Mouse (Mus musculus) spleen, adult 2 months (tissue): ENCODE measurements around the gene Plekhb2. TPM values are rescaled to one million over a fixed set of nuclear protein-coding genes. Genes with fewer than 3 reads are reported as not detected.
A peak's percentile ranks its signal among the peaks of the same experiment; 100 is the strongest.

Experiments used
- DNase-seq, 2 experiments: peaks; one replicate each; pipeline versions ENCODE4 v3.0.0 to v3.0.0-alpha.2; 2012 to 2021; ENCODE audit warnings: low spot score in 2 of 2, low read depth in 1 of 2
- H3K27ac ChIP-seq: fragments of 200-500 bp; 2 replicates; pipeline ENCODE4 v1.5.1; 2012; ENCODE audit warnings: low read length, inconsistent platforms; ENCODE audit not compliant: insufficient read depth
- H3K27me3 ChIP-seq: fragments of 200-500 bp; 2 replicates; pipeline ENCODE4 v1.6.1; 2012; ENCODE audit warnings: mild to moderate bottlenecking, moderate library complexity, low read length, inconsistent platforms; ENCODE audit not compliant: control insufficient read depth, insufficient read depth
- H3K36me3 ChIP-seq: fragments of 200-500 bp; 2 replicates; pipeline ENCODE4 v1.6.1; 2012; ENCODE audit warnings: mild to moderate bottlenecking, low read length, inconsistent platforms; ENCODE audit not compliant: control insufficient read depth, insufficient read depth
- H3K4me1 ChIP-seq: fragments of 200-500 bp; 2 replicates; pipeline ENCODE4 v1.6.1; 2011; ENCODE audit warnings: inconsistent platforms; ENCODE audit not compliant: control insufficient read depth, insufficient read depth, insufficient read length
- H3K4me3 ChIP-seq: fragments of 200-500 bp; 2 replicates; pipeline ENCODE4 v1.5.1; 2011; ENCODE audit warnings: mild to moderate bottlenecking, inconsistent platforms; ENCODE audit not compliant: insufficient read depth, insufficient read length; ENCODE audit errors: extremely low read depth
- CTCF ChIP-seq: fragments of 200-500 bp; IDR thresholded peaks from 2 replicates; pipeline ENCODE4 v1.5.1; 2011; ENCODE audit warnings: mild to moderate bottlenecking, inconsistent platforms; ENCODE audit not compliant: insufficient read depth, insufficient read length, insufficient replicate concordance; ENCODE audit errors: extremely low read depth
- POLR2A ChIP-seq: fragments of 200-500 bp; IDR thresholded peaks from 2 replicates; pipeline ENCODE4 v1.6.1; 2011; ENCODE audit warnings: low read depth, low read length, inconsistent platforms
- WGBS: fragments of 180-500 bp; shearing (Covaris S2); methylation state at CpG from one replicate; pipeline ENCODE4 v1.1.7; 2018; 5-methylcytosine and 5-hydroxymethylcytosine counted together
- polyA plus RNA-seq: library from polyadenylated mRNA; depleted of rRNA; stranded (reverse); fragments of >200 nt; gene quantifications from 2 replicates; pipeline ENCODE4 v1.2.3, GENCODE M21; 2012

Gene Plekhb2
- polyA plus RNA-seq, 1 experiment: 27.1 TPM

DNA sequence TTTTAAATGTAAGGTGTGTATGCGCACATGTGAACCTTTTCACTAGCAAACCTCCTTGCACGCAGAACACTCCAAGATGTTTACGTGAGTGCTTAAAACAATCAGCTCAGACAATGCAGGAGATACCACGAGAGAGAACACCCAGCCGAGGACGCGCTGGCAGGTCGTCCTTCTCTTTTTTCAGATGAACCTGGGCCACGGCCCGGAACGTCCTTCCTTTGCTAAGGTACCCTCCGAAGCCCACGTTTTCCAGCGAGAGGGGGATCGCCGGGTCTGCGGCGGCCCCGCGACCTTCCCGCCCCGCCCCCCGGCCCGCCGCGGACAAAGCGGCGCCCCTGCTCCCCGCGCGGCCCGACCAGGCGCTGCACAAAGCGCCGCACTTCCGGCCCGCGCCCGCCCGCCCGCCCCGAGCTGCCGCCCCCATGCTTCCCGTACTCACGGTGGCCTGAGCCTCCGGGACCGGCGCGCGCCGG, 7.4 kb upstream of the Plekhb2 start:
- no peaks in the 10 kb centered on the region for H3K27me3 ChIP-seq
- no peak for TF ChIP-seq POLR2A
- TF ChIP-seq CTCF: no peak
- peaks cover 19% of the 10 kb centered on the region for H3K4me1 ChIP-seq
- peak in 1 of 2 experiments; percentile 53 for DNase-seq
- H3K4me3 ChIP-seq: peak overlapping the region; percentile 76
- H3K36me3 ChIP-seq: no peaks in the 10 kb centered on the region
- H3K27ac ChIP-seq: peak overlapping the region; percentile 96
- under 1% methylated on average over 19 of the region's 51 CpGs for WGBS

DNA sequence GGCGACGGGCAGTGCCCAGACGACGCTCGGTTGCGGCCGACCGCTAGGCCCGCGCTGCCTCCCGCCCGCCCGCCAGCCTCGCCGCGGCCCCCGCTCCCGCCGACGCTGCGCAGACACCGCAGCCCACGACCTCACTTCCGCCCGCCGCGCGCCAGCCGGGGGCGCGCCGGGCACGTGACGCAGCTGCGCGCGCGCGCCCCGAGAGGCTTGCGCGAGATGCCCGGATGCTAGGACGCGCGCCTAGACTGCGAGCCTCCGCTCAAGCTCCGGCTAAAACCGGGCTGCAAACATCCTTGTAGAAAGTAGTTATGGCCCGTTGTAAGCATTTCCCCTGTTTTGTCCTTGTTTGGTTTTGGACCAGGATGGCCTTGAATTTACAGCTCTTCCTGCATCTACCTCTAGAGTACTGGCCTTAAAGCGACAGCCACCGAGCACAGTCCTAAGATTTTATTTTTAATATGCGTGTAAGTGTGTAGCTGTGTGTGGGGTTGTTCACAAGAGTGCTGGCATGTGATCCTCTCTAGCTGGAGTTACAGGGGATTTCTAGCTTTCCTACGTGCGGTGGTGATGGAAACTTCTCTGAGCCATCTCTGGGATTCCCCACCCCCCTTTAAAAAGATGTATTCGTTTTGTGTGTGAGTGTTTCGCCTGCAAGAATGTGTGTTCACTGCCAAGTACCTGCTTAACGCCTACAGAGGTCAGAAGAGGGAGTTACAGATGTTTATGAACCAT, 6.7 kb upstream of the Plekhb2 start, which contains the start of gene Fam168b:
Gene Fam168b (minus strand): TSS at position 179 of the 732 bp plus-strand sequence.
- DNase-seq: peak; percentile 80 to 84
- WGBS: 1% methylated on average over 53 of the region's 59 CpGs
- peak within 1 kb of the TSS; percentile 96 for H3K27ac ChIP-seq
- peaks cover 19% of the 10 kb centered on the region for H3K4me1 ChIP-seq
- H3K36me3 ChIP-seq: no peaks in the 10 kb centered on the region
- peak within 1 kb of the TSS; percentile 76 for H3K4me3 ChIP-seq
- TF ChIP-seq POLR2A (peak; percentile 27), CTCF (no peak)
- H3K27me3 ChIP-seq: no peaks in the 10 kb centered on the region

DNA sequence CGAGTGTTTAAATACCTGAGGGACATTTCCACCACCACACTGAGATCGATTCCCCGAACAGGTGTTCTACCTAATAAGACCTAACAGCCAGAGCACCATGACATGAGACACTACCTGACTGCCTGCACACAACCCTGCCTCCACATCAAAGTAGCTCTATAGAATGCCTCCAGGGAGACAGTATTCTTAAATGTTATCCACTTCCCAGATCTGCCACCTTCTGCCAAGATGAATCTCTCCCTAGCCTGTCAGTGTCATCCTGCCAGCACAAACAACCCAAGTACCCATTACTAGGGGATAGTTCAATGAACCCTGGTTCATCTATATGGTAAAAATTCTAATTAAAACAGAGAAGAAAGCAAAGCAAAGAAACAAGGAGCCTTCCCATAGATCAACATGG, 2.7 kb upstream of the Plekhb2 start:
- DNase-seq: no peak

DNA sequence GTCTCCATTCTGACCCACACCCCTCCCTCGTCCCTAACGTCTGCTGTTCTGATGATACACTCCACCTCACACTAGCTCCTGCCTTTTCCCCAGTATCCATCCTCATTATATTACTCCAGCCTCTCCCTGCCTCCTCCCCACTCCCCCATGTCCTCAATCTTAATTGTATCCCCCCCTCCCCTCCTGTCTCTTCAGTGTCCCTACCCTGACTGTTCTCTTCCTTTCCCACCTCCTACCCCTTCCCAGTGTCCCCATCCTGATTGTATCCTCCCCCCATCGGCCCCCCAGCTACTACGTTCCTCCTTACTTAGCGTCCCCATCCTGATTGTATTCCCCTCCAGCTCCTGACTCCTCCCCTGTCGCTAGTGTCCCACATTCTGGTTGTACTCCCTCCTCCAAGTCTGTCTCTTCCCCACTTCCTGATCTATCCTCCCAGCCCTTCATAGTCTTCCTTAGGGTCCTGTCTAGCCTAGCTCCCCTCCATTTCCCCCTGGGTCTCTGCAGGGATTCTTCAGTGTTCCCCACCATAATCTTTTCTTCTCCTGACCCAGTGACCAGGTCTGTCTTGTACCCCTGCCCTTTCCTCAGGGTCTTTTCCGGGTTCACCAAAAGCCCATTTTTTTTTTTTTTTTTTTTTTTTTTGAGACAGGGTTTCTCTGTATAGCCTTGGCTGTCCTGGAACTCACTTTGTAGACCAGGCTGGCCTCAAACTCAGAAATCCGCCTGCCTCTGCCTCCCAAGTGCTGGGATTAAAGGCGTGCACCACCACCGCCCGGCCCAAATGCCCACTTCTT, 764 bp downstream of the Plekhb2 start:
- Histone ChIP-seq H3K4me3 (peak overlapping the region; percentile 68; the same call in 1 of the 2 replicates), H3K27me3 (no peaks in the 10 kb centered on the region), H3K27ac (peak overlapping the region; percentile 25; the same call in 1 of the 2 replicates), H3K36me3 (no peaks in the 10 kb centered on the region), H3K4me1 (no peaks in the 10 kb centered on the region; the same call in 1 of the 2 replicates)
- no peak for DNase-seq
- WGBS: 55% methylated on average over 11 of the region's 11 CpGs
- TF ChIP-seq POLR2A (no peak), CTCF (no peak)

More for the DNA sequence above, 2.7 kb upstream of the Plekhb2 start:
- WGBS: 90% methylated on average over 3 of the region's 3 CpGs
- no peaks in the 10 kb centered on the region; the same call in 1 of the 2 replicates for H3K4me1 ChIP-seq
- H3K27ac ChIP-seq: no peak overlapping the region
- no peak overlapping the region for H3K4me3 ChIP-seq
- TF ChIP-seq CTCF (no peak), POLR2A (no peak)
- H3K36me3 ChIP-seq: no peaks in the 10 kb centered on the region
- H3K27me3 ChIP-seq: no peaks in the 10 kb centered on the region

DNA sequence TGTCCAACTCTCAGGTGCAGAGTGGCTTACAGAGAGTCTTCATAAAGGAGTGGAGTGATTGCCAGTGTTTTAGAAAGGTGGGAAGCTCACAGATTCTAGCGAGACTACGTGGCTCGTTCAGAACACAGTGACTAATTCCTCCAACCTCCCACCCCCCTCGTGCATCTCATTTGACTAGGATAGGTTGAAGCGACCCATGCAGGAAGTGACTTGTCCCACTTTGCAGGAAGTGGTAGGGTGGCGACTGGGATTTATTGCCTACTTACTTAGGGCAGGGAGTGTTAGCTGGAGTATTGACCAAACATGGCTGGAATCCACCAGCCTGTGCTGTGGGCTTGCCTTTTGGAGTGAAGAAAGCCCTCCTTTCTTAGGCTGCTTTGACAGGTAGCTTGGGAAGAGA, 1.8 kb downstream of the Plekhb2 start:
- Histone ChIP-seq H3K36me3 (no peaks in the 10 kb centered on the region), H3K27ac (peak overlapping the region; percentile 55), H3K4me1 (no peaks in the 10 kb centered on the region; the same call in 1 of the 2 replicates), H3K27me3 (no peaks in the 10 kb centered on the region), H3K4me3 (no peak overlapping the region)
- no peak for DNase-seq
- 8% methylated on average over 6 of the region's 6 CpGs for WGBS
- TF ChIP-seq POLR2A (no peak), CTCF (no peak)

DNA sequence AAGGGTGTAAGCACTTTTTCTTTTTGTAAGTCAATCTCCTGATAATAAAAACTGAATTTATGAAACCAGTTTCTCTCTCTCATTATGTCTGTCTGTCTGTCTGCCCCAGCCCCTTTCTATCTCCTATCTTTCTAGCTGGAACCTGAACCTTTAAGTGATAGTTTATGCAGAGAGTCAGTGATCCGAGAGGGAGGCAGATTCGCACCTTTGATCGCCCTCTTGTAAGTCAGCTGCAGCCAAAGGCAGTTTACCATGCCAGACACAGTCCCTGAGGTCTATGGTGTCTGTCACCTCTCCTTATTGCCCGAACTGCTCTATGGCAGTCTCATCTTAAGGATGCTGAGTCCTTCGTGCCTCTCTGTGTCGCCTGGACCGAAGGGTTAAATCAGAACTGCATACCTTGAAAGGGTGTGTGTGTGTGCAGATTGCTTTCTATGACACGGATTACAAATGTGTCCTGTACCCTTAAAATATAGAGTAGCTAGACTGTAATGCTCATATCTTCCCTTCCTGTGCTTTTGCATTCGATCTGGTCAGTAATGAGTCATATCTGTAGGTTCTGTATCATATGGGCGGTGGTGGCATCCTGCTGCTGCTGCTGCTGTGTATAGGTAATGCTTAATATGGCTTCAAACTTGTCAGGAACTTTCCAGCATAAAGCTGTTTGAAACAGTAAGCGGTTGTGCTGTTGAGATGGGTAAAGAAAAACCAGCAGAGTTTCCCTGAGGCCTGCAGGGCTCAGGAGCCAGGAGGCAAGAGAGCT, 2.5 kb downstream of the Plekhb2 start:
- Histone ChIP-seq H3K4me3 (no peak overlapping the region), H3K27ac (no peak overlapping the region)
- 82% methylated on average over 11 of the region's 11 CpGs for WGBS

More for the DNA sequence above, 2.5 kb downstream of the Plekhb2 start:
- DNase-seq: no peak
- Histone ChIP-seq H3K36me3 (no peaks in the 10 kb centered on the region), H3K27me3 (no peaks in the 10 kb centered on the region), H3K4me1 (no peaks in the 10 kb centered on the region; the same call in 1 of the 2 replicates)
- no peak for TF ChIP-seq POLR2A
- TF ChIP-seq CTCF: no peak
